Mouse (Mus musculus) heart, postnatal 0 days (tissue): ENCODE measurements at regions not wholly inside any gene's neighbourhood (a gene's known extent, or its start where the extent isn't known, plus 50 kb on each side); places are given as distances from the start of the nearest gene placed in this dataset.
"Not testable (repeated sequence)": the region's sequence is repeated elsewhere in the genome, so short reads cannot be mapped to it uniquely, and the experiment has no call there.

Experiments
- ATAC-seq: fragments of 200-750 bp; cut with Nextera tagmentation; 2 replicates; pipeline ENCODE4 v1.8.0; 2017; ENCODE audit warnings: low read depth, moderate number of reproducible peaks, moderate library complexity; ENCODE audit not compliant: insufficient read depth
- DNase-seq: peaks from one replicate; pipeline ENCODE4 v3.0.0-alpha.2; 2016; ENCODE audit warnings: low spot score
- H3K27ac ChIP-seq: fragments of 300-500 bp; sonication (generic); 2 replicates; pipeline ENCODE4 v1.5.1; 2014; ENCODE audit warnings: low read depth, mild to moderate bottlenecking
- H3K27me3 ChIP-seq: fragments of 300-500 bp; sonication (generic); 2 replicates; pipeline ENCODE4 v1.6.1; 2014; ENCODE audit warnings: low read length, mixed read lengths; ENCODE audit not compliant: control insufficient read depth, insufficient read depth
- H3K36me3 ChIP-seq: fragments of 300-500 bp; sonication (generic); replicated peaks from 2 replicates; pipeline ENCODE4 v1.6.1; 2014; ENCODE audit warnings: low read length, mixed read lengths; ENCODE audit not compliant: control insufficient read depth, insufficient read depth
- H3K4me1 ChIP-seq: fragments of 300-500 bp; sonication (generic); 2 replicates; pipeline ENCODE4 v1.6.1; 2014; ENCODE audit warnings: antibody characterized with exemption; ENCODE audit not compliant: control insufficient read depth, insufficient read depth
- H3K4me2 ChIP-seq: fragments of 300-500 bp; sonication (generic); 2 replicates; pipeline ENCODE4 v1.6.1; 2014; ENCODE audit warnings: low read depth, mild to moderate bottlenecking, low read length, moderate library complexity
- H3K4me3 ChIP-seq: fragments of 300-500 bp; sonication (generic); 2 replicates; pipeline ENCODE4 v1.5.1; 2014; ENCODE audit warnings: low read depth, low read length
- H3K9ac ChIP-seq: fragments of 300-500 bp; sonication (generic); replicated peaks from 2 replicates; pipeline ENCODE4 v1.6.1; 2014; ENCODE audit warnings: low read depth, low read length, mixed read lengths
- H3K9me3 ChIP-seq: fragments of 300-500 bp; sonication (generic); replicated peaks from 2 replicates; pipeline ENCODE4 v1.6.1; 2016; ENCODE audit warnings: low read length; ENCODE audit not compliant: control insufficient read depth
- CTCF ChIP-seq: IDR thresholded peaks from 2 replicates; pipeline ENCODE4 v1.5.1; 2016; ENCODE audit warnings: antibody characterized with exemption, control low read depth, low read depth
- EP300 ChIP-seq: IDR thresholded peaks from 2 replicates; pipeline ENCODE4 v1.6.1; 2016; ENCODE audit warnings: antibody characterized with exemption, low read depth
- WGBS: fragments of 180-500 bp; shearing (Covaris S2); extraction: QIAGEN DNeasy Blood & Tissue Kit; methylation state at CpG from one replicate; pipeline ENCODE4 v1.1.7; 2014; 5-methylcytosine and 5-hydroxymethylcytosine counted together

- no peak for TF ChIP-seq CTCF
- no peak for TF ChIP-seq EP300
- Histone ChIP-seq H3K4me1 (no peaks in the 10 kb centered on the region), H3K27ac (no peak overlapping the region), H3K27me3 (peaks cover 8% of the 10 kb centered on the region; the same call in 1 of the 2 replicates), H3K4me2 (no peak overlapping the region), H3K9ac (no peak overlapping the region), H3K36me3 (no peaks in the 10 kb centered on the region), H3K4me3 (no peak overlapping the region), H3K9me3 (0 out of 2 replicates have a peak, but pooled peaks cover 3% of the 10 kb centered on the region)
- 83% methylated on average over 4 of the region's 4 CpGs for WGBS
- DNase-seq (no peak), ATAC-seq (no peak)
These were observed 63.7 kb upstream of the Cpm start for GRCm38 (mm10) chr10:117565529-117566086.

- DNase-seq (no peak), ATAC-seq (no peak)
- H3K4me3 ChIP-seq = no peak overlapping the region
- H3K36me3 ChIP-seq = no peaks in the 10 kb centered on the region
- no peak overlapping the region for H3K9ac ChIP-seq
- no peak overlapping the region for H3K27ac ChIP-seq
- no peak overlapping the region for H3K4me2 ChIP-seq
- 0 out of 2 replicates have a peak, but pooled peaks cover 3% of the 10 kb centered on the region for H3K9me3 ChIP-seq
- no peaks in the 10 kb centered on the region for H3K4me1 ChIP-seq
- H3K27me3 ChIP-seq = peaks cover 4% of the 10 kb centered on the region; the same call in 1 of the 2 replicates
- 84% methylated on average over 3 of the region's 3 CpGs for WGBS
- TF ChIP-seq EP300 = no peak
- TF ChIP-seq CTCF = no peak
These were observed 64.2 kb upstream of the Cpm start for GRCm38 (mm10) chr10:117565110-117565509.

- TF ChIP-seq EP300 (no peak), CTCF (no peak)
- H3K4me3 ChIP-seq = no peak overlapping the region
These were observed 64.9 kb upstream of the Cpm start for GRCm38 (mm10) chr10:117564118-117565040.

GRCm38 (mm10) chr10:117563429-117564117 is 65.7 kb upstream of the Cpm start:
- Histone ChIP-seq H3K27me3 (no peaks in the 10 kb centered on the region), H3K9me3 (0 out of 2 replicates have a peak, but pooled peaks cover 3% of the 10 kb centered on the region), H3K4me2 (no peak overlapping the region), H3K4me3 (no peak overlapping the region), H3K9ac (no peak overlapping the region), H3K27ac (no peak overlapping the region), H3K36me3 (no peaks in the 10 kb centered on the region), H3K4me1 (no peaks in the 10 kb centered on the region)
- ATAC-seq (no peak), DNase-seq (no peak)
- WGBS = 70% methylated on average over 8 of the region's 8 CpGs
- TF ChIP-seq EP300 (no peak), CTCF (no peak)

More at GRCm38 (mm10) chr10:117564118-117565040, 64.9 kb upstream of the Cpm start:
- DNase-seq (no peak), ATAC-seq (no peak)
- 31% methylated on average over 12 of the region's 12 CpGs for WGBS
- Histone ChIP-seq H3K27me3 (no peaks in the 10 kb centered on the region), H3K4me1 (no peaks in the 10 kb centered on the region), H3K9ac (no peak overlapping the region), H3K9me3 (0 out of 2 replicates have a peak, but pooled peaks cover 3% of the 10 kb centered on the region), H3K36me3 (no peaks in the 10 kb centered on the region), H3K4me2 (no peak overlapping the region), H3K27ac (no peak overlapping the region)

- H3K9ac ChIP-seq, H3K9me3 ChIP-seq, H3K36me3 ChIP-seq, H3K27me3 ChIP-seq, ATAC-seq, H3K4me1 ChIP-seq, H3K4me3 ChIP-seq, H3K4me2 ChIP-seq, H3K27ac ChIP-seq, DNase-seq: not testable (repeated sequence)
- 75% methylated on average over 3 of the region's 3 CpGs for WGBS
These were observed 66.5 kb upstream of the Cpm start for GRCm38 (mm10) chr10:117562850-117563248.
